Mouse (Mus musculus) MEL (cell line): ENCODE data around the gene Mdc1. TPM values are rescaled to one million over a fixed set of nuclear protein-coding genes. Genes with fewer than 3 reads are reported as not detected.

Experiments
- DNase-seq: peaks from one replicate; pipeline ENCODE4 v3.0.0; 2011; ENCODE audit warnings: low read depth, low spot score
- H3K27ac ChIP-seq: 2 replicates; pipeline ENCODE4 v1.5.1; 2012; ENCODE audit warnings: low read depth, mild to moderate bottlenecking, control low read depth, low read length, moderate library complexity; ENCODE audit not compliant: control insufficient read depth
- H3K27me3 ChIP-seq, 2 experiments: fragments of 150-350 bp in 1 of 2; sonication (generic) in 1 of 2; 2 replicates each; pipeline ENCODE4 v1.6.1; 2012; ENCODE audit warnings: low read length in 2 of 2, mild to moderate bottlenecking in 2 of 2, improper control_type of control experiment in 1 of 2, moderate library complexity in 1 of 2; ENCODE audit not compliant: insufficient read depth in 2 of 2, control insufficient read depth in 1 of 2
- H3K36me3 ChIP-seq, 2 experiments: 2 replicates each; pipeline ENCODE4 v1.6.1; 2012 to 2014; ENCODE audit warnings: low read length in 2 of 2, improper control_type of control experiment in 1 of 2, inconsistent platforms in 1 of 2, mild to moderate bottlenecking in 1 of 2; ENCODE audit not compliant: insufficient read depth in 2 of 2, control insufficient read depth in 1 of 2
- H3K4me1 ChIP-seq, 2 experiments: fragments of 150-350 bp in 1 of 2; sonication (generic) in 1 of 2; 2 replicates each; pipeline ENCODE4 v1.6.1; 2012; ENCODE audit warnings: low read length in 2 of 2, improper control_type of control experiment in 1 of 2, mild to moderate bottlenecking in 1 of 2; ENCODE audit not compliant: insufficient read depth in 2 of 2, control insufficient read depth in 1 of 2
- H3K4me3 ChIP-seq, 2 experiments: fragments of 150-350 bp in 1 of 2; sonication (generic) in 1 of 2; 2 replicates each; pipeline ENCODE4 v1.5.1; 2012; ENCODE audit warnings: low read depth in 2 of 2, low read length in 2 of 2, mild to moderate bottlenecking in 2 of 2, moderate library complexity in 2 of 2, control low read depth in 1 of 2, improper control_type of control experiment in 1 of 2; ENCODE audit not compliant: control insufficient read depth in 1 of 2, insufficient read depth in 1 of 2
- H3K79me2 ChIP-seq: 2 replicates; pipeline ENCODE4 v1.6.1; 2012; ENCODE audit warnings: mild to moderate bottlenecking, low read length, moderate library complexity; ENCODE audit not compliant: control insufficient read depth, poor library complexity, insufficient read depth
- H3K9ac ChIP-seq: 2 replicates; pipeline ENCODE4 v1.6.1; 2012; ENCODE audit warnings: low read depth, mild to moderate bottlenecking, control low read depth, low read length, moderate library complexity; ENCODE audit not compliant: control insufficient read depth, poor library complexity, severe bottlenecking
- H3K9me3 ChIP-seq: fragments of 150-350 bp; sonication (generic); replicated peaks from 2 replicates; pipeline ENCODE4 v1.6.1; 2012; ENCODE audit warnings: mild to moderate bottlenecking, low read length, improper control_type of control experiment, moderate library complexity; ENCODE audit not compliant: insufficient read depth
- BHLHE40 ChIP-seq: IDR thresholded peaks from 2 replicates; pipeline ENCODE4 v1.6.1; 2012; ENCODE audit warnings: low read depth, mild to moderate bottlenecking, inconsistent platforms, low read length, improper control_type of control experiment, borderline replicate concordance
- CTCF ChIP-seq, 3 experiments: IDR thresholded peaks in 2 of 3; conservative IDR thresholded peaks in 1 of 3; 2 replicates each; pipeline ENCODE4 v1.5.1; 2011 to 2012; ENCODE audit warnings: low read length in 3 of 3, low read depth in 2 of 3, mild to moderate bottlenecking in 2 of 3, improper control_type of control experiment in 1 of 3, inconsistent platforms in 1 of 3, mixed read lengths in 1 of 3, moderate library complexity in 1 of 3; ENCODE audit not compliant: control insufficient read depth in 1 of 3, insufficient read depth in 1 of 3, poor library complexity in 1 of 3, severe bottlenecking in 1 of 3
- ETS1 ChIP-seq: IDR thresholded peaks from 2 replicates; pipeline ENCODE4 v1.6.1; 2012; ENCODE audit warnings: low read depth, mild to moderate bottlenecking, inconsistent platforms, low read length, improper control_type of control experiment, moderate library complexity
- GABPA ChIP-seq: IDR thresholded peaks from 2 replicates; pipeline ENCODE4 v1.6.1; 2012; ENCODE audit warnings: low read depth, mild to moderate bottlenecking, inconsistent platforms, low read length, improper control_type of control experiment, moderate library complexity
- GATA1 ChIP-seq: IDR thresholded peaks from 2 replicates; pipeline ENCODE4 v1.6.1; 2011; ENCODE audit warnings: low read depth, low read length, improper control_type of control experiment
- HCFC1 ChIP-seq: IDR thresholded peaks from 2 replicates; pipeline ENCODE4 v1.6.1; 2012; ENCODE audit warnings: low read depth, mild to moderate bottlenecking, inconsistent platforms, low read length, improper control_type of control experiment, moderate library complexity
- KAT2A ChIP-seq: conservative IDR thresholded peaks from 2 replicates; pipeline ENCODE4 v1.6.1; 2012; ENCODE audit warnings: low read depth, low read length, improper control_type of control experiment, inconsistent platforms
- MXI1 ChIP-seq: IDR thresholded peaks from 2 replicates; pipeline ENCODE4 v1.6.1; 2011; ENCODE audit warnings: mild to moderate bottlenecking, low read depth, low read length, improper control_type of control experiment
- POLR2A ChIP-seq, 2 experiments: IDR thresholded peaks; 2 replicates each; pipeline ENCODE4 v1.6.1; 2011 to 2012; ENCODE audit warnings: low read length in 2 of 2, mild to moderate bottlenecking in 2 of 2, control low read depth in 1 of 2, improper control_type of control experiment in 1 of 2, low read depth in 1 of 2, moderate library complexity in 1 of 2; ENCODE audit not compliant: control insufficient read depth in 1 of 2, insufficient read depth in 1 of 2, poor library complexity in 1 of 2
- POLR2AphosphoS2 ChIP-seq: IDR thresholded peaks from 2 replicates; pipeline ENCODE4 v1.6.1; 2011; ENCODE audit warnings: low read length, improper control_type of control experiment
- RAD21 ChIP-seq: IDR thresholded peaks from 2 replicates; pipeline ENCODE4 v1.6.1; 2011; ENCODE audit warnings: mild to moderate bottlenecking, low read depth, low read length, improper control_type of control experiment
- SMC3 ChIP-seq: IDR thresholded peaks from 2 replicates; pipeline ENCODE4 v1.6.1; 2011; ENCODE audit warnings: low read depth, low read length, improper control_type of control experiment
- TAL1 ChIP-seq: IDR thresholded peaks from 2 replicates; pipeline ENCODE4 v1.6.1; 2012; ENCODE audit warnings: mild to moderate bottlenecking, inconsistent platforms, low read length, moderate library complexity, mixed read lengths
- TBP ChIP-seq: IDR thresholded peaks from 2 replicates; pipeline ENCODE4 v1.8.0; 2011; ENCODE audit warnings: low read depth, low read length, improper control_type of control experiment
- TCF12 ChIP-seq: IDR thresholded peaks from 2 replicates; pipeline ENCODE4 v1.6.1; 2014; ENCODE audit warnings: low read depth, mild to moderate bottlenecking, inconsistent platforms, low read length, improper control_type of control experiment, moderate library complexity
- USF1 ChIP-seq: IDR thresholded peaks from 2 replicates; pipeline ENCODE4 v1.6.1; 2014; ENCODE audit warnings: low read depth, mild to moderate bottlenecking, inconsistent platforms, low read length, improper control_type of control experiment, moderate library complexity
- USF2 ChIP-seq, 2 experiments: IDR thresholded peaks; 2 replicates each; pipeline ENCODE4 v1.6.1; 2011 to 2012; ENCODE audit warnings: improper control_type of control experiment in 2 of 2, low read length in 2 of 2, borderline replicate concordance in 1 of 2, inconsistent platforms in 1 of 2, low read depth in 1 of 2, mild to moderate bottlenecking in 1 of 2; ENCODE audit not compliant: insufficient read depth in 1 of 2
- ZMIZ1 ChIP-seq: IDR thresholded peaks from 2 replicates; pipeline ENCODE4 v1.6.1; 2012; ENCODE audit warnings: low read depth, mild to moderate bottlenecking, inconsistent platforms, low read length, improper control_type of control experiment, moderate library complexity
- ZNF384 ChIP-seq: IDR thresholded peaks from 2 replicates; pipeline ENCODE4 v1.6.1; 2012; ENCODE audit warnings: low read depth, mild to moderate bottlenecking, inconsistent platforms, low read length, improper control_type of control experiment
- polyA plus RNA-seq, 2 experiments: library from polyadenylated mRNA; stranded (reverse) in 1 of 2; unstranded in 1 of 2; fragments of >175 nt in 1 of 2; fragments of >200 nt in 1 of 2; gene quantifications; 2 replicates each; pipeline versions ENCODE4 v1.2.1 to v1.2.4; 2012; ENCODE audit warnings: low replicate concordance in 2 of 2, low read depth in 1 of 2; ENCODE audit not compliant: insufficient read length in 2 of 2, insufficient read depth in 1 of 2, missing spikeins in 1 of 2
- total RNA-seq: library from RNA; depleted of rRNA; stranded (reverse); fragments of 300-350 nt; gene quantifications from 2 replicates; pipeline ENCODE4 v1.2.3, GENCODE M21; 2012

The Mdc1 gene
- total and polyA plus RNA-seq, 3 experiments: 15.0 to 77.9 (median 46.6) TPM

- H3K4me1 ChIP-seq: peaks cover 0 to 52% of the 10 kb centered on the region in 2 experiments
- TF ChIP-seq TCF12 (no peak), POLR2A (IDR thresholded peaks at IDR 0.05; ENCODE audit: control insufficient read depth in 1 of 2, insufficient read depth in 1 of 2, low read depth in 1 of 2, low read length in 2 of 2, poor library complexity in 1 of 2) (peak in 1 of 2 experiments; percentile 48; a peak in 1 of 4 replicates), ETS1 (no peak), ZMIZ1 (no peak), MXI1 (no peak), SMC3 (no peak), KAT2A (no peak), ZNF384 (no peak)
- DNase-seq: peak; percentile 79
- H3K27me3 ChIP-seq: no peaks in the 10 kb centered on the region
- H3K4me3 ChIP-seq: peak overlapping the region; percentile 84 to 99
- H3K9me3 ChIP-seq: no peaks in the 10 kb centered on the region
- H3K27ac ChIP-seq: peak overlapping the region; percentile 97
- H3K79me2 ChIP-seq: peaks cover 44% of the 10 kb centered on the region
- peaks cover 11 to 50% of the 10 kb centered on the region in 2 experiments for H3K36me3 ChIP-seq
- peak overlapping the region; percentile 99 for H3K9ac ChIP-seq
Observed at GRCm38 (mm10) chr17:35837487-35837886, 3.8 kb upstream of the Mdc1 start.

- TF ChIP-seq USF2 (IDR thresholded peaks at IDR 0.05; ENCODE audit: borderline replicate concordance in 1 of 2, insufficient read depth in 1 of 2, low read depth in 1 of 2, low read length in 2 of 2): peak in 1 of 2 experiments; percentile 65; a peak in 2 of 4 replicates
- no peak for TF ChIP-seq GABPA
- TF ChIP-seq GATA1: peak; percentile 9; the same call in 1 of the 2 replicates
- no peak for TF ChIP-seq BHLHE40
- no peak for TF ChIP-seq MXI1
- no peak for TF ChIP-seq KAT2A
- TF ChIP-seq USF1: no peak
- no peak for TF ChIP-seq TAL1
- TF ChIP-seq POLR2AphosphoS2: no peak
- TF ChIP-seq RAD21: no peak
- no peak for TF ChIP-seq TCF12
- no peak for TF ChIP-seq HCFC1
- TF ChIP-seq CTCF (IDR thresholded peaks at IDR 0.05 in 2 of 3, conservative IDR thresholded peaks at IDR 0.05 in 1 of 3; ENCODE audit: control insufficient read depth in 1 of 3, insufficient read depth in 1 of 3, low read depth in 2 of 3, low read length in 3 of 3, poor library complexity in 1 of 3, severe bottlenecking in 1 of 3): 0 out of 6 replicates have a peak, but pooled peaks of 1 of the 3 experiments have one; percentile 3
- peak; percentile 94 for TF ChIP-seq TBP
- peak; percentile 81 to 99 for TF ChIP-seq POLR2A (IDR thresholded peaks at IDR 0.05; ENCODE audit: control insufficient read depth in 1 of 2, insufficient read depth in 1 of 2, low read depth in 1 of 2, low read length in 2 of 2, poor library complexity in 1 of 2)
- H3K27ac ChIP-seq: peak within 1 kb of the TSS; percentile 97
- H3K79me2 ChIP-seq: peaks cover 49% of the 10 kb centered on the region
- H3K36me3 ChIP-seq: peaks cover 11 to 50% of the 10 kb centered on the region in 2 experiments
- peak; percentile 98 for DNase-seq
- peak within 1 kb of the TSS; percentile 84 to 99 for H3K4me3 ChIP-seq
- no peaks in the 10 kb centered on the region for H3K27me3 ChIP-seq
- peak within 1 kb of the TSS; percentile 99 for H3K9ac ChIP-seq
- no peaks in the 10 kb centered on the region for H3K9me3 ChIP-seq
- peaks cover 0 to 51% of the 10 kb centered on the region in 2 experiments; a peak in 3 of 4 replicates for H3K4me1 ChIP-seq
Observed at GRCm38 (mm10) chr17:35838122-35838544, 3.2 kb upstream of the Mdc1 start, which contains the start of gene Tubb5. Gene Tubb5, minus strand, starts transcription at chr17:35838306.
